Mouse (Mus musculus) thymus, postnatal 25 days (tissue): Measurements from ENCODE around the gene Apoc2.

ENCODE experiments used
- DNase-seq: peaks from one replicate; pipeline ENCODE4 v3.0.0; 2022

The Apoc2 gene

GRCm38 (mm10) chr7:19677872-19678271, at the start of gene Apoc2:
TSS of gene Apoc2 (minus strand) at chr7:19677941.
- no peak for DNase-seq

GRCm38 (mm10) chr7:19726541-19726940, 48.8 kb upstream of the Apoc2 start:
- no peak for DNase-seq

- no peak for DNase-seq
Observed at GRCm38 (mm10) chr7:19724167-19724566, 46.4 kb upstream of the Apoc2 start.

GRCm38 (mm10) chr7:19722754-19723195, 45.0 kb upstream of the Apoc2 start:
- DNase-seq = no peak

- DNase-seq = no peak
Observed at GRCm38 (mm10) chr7:19719200-19719599, 41.5 kb upstream of the Apoc2 start.

GRCm38 (mm10) chr7:19718297-19718952, 40.7 kb upstream of the Apoc2 start:
- no peak for DNase-seq

- no peak for DNase-seq
Observed at GRCm38 (mm10) chr7:19717346-19717745, 39.6 kb upstream of the Apoc2 start.

- no peak for DNase-seq
Observed at GRCm38 (mm10) chr7:19716822-19717221, 39.1 kb upstream of the Apoc2 start.

- DNase-seq = no peak
Observed at GRCm38 (mm10) chr7:19716055-19716682, 38.4 kb upstream of the Apoc2 start.

- peak; percentile 99 for DNase-seq
Observed at GRCm38 (mm10) chr7:19715239-19716054, 37.7 kb upstream of the Apoc2 start, which contains the start of gene Tomm40. TSS of gene Tomm40 (minus strand) at chr7:19715438.

- DNase-seq = no peak
Observed at GRCm38 (mm10) chr7:19714836-19715235, 37.1 kb upstream of the Apoc2 start.

GRCm38 (mm10) chr7:19713598-19713997, 35.9 kb upstream of the Apoc2 start:
- no peak for DNase-seq

- DNase-seq = peak; percentile 43
Observed at GRCm38 (mm10) chr7:19713196-19713595, 35.5 kb upstream of the Apoc2 start.

- no peak for DNase-seq
Observed at GRCm38 (mm10) chr7:19712414-19712813, 34.7 kb upstream of the Apoc2 start.

GRCm38 (mm10) chr7:19710650-19711049, 32.9 kb upstream of the Apoc2 start:
- DNase-seq = no peak

- DNase-seq = no peak
Observed at GRCm38 (mm10) chr7:19705271-19705670, 27.5 kb upstream of the Apoc2 start.

- no peak for DNase-seq
Observed at GRCm38 (mm10) chr7:19704475-19704874, 26.7 kb upstream of the Apoc2 start.

GRCm38 (mm10) chr7:19702859-19703555, 25.3 kb upstream of the Apoc2 start:
- DNase-seq = no peak

- DNase-seq = peak; percentile 56
Observed at GRCm38 (mm10) chr7:19701069-19701761, 23.5 kb upstream of the Apoc2 start.

- DNase-seq = no peak
Observed at GRCm38 (mm10) chr7:19700299-19701068, 22.7 kb upstream of the Apoc2 start.

GRCm38 (mm10) chr7:19699827-19700148, 22.0 kb upstream of the Apoc2 start:
- DNase-seq = no peak
